Mouse (Mus musculus) forebrain, embryonic 13.5 days (tissue): ENCODE measurements around the gene Trpm1. TPM values are rescaled to one million over a fixed set of nuclear protein-coding genes. Genes with fewer than 3 reads are reported as not detected.
A peak's percentile ranks its signal among the peaks of the same experiment; 100 is the strongest.

ENCODE experiments used
- microRNA counts: library from miRNA; unstranded; fragments of <30 nt; microRNA quantifications from one replicate; lab custom pipeline; 2016
- microRNA-seq: library from miRNA; unstranded; fragments of <30 nt; microRNA quantifications from one replicate; pipeline ENCODE4, GENCODE M21; 2016
- polyA plus RNA-seq: library from polyadenylated mRNA; unstranded; fragments of >200 nt; fragmentation: Nextera tagmentation; extraction: Ambion mirVana; gene quantifications from 2 replicates; pipeline ENCODE4 v1.2.1, GENCODE M21; 2015

The Trpm1 gene
- polyA plus RNA-seq, 1 experiment from 2014 or later: 0.13 TPM

MicroRNAs within 50 kb of the gene (microRNA counts, 519-probe panel; counts per million panel counts)
- microRNA mmu-miR-211 (lab: Ali Mortazavi, UCI): 177 counts per million, percentile 53 among the panel's probes with 10 or more counts

Small RNA genes within 50 kb of the gene (microRNA-seq; reads per million reads assigned to microRNA genes)
- gene Mir211 (7.8 reads per million, percentile 21 among the genes with 10 or more reads in this experiment), gene Mir6416 (not detected)

Other genes starting within 250 kb of the Trpm1 start
- gene E030018B13Rik, start 237.0 kb upstream of the Trpm1 start, polyA plus RNA-seq: 0.22 TPM in 1 of 2 replicates, not detected in the other
- 30.4 and 33.5 TPM in 2 replicates for gene Klf13, start 214.9 kb upstream of the Trpm1 start, polyA plus RNA-seq
- gene Mtmr10, start 133.8 kb downstream of the Trpm1 start, polyA plus RNA-seq: 8.4 and 9.1 TPM in 2 replicates
- 8.6 and 9.1 TPM in 2 replicates for gene Fan1, start 220.3 kb downstream of the Trpm1 start, polyA plus RNA-seq
- 38.0 and 39.3 TPM in 2 replicates for gene Mphosph10, start 238.4 kb downstream of the Trpm1 start, polyA plus RNA-seq
- 39.1 and 44.9 TPM in 2 replicates for gene Mcee, start 238.8 kb downstream of the Trpm1 start, polyA plus RNA-seq